Mouse (Mus musculus) myocyte (in vitro differentiated cells): ENCODE measurements around the gene Clhc1.

ENCODE experiments used
- CEBPB ChIP-seq: IDR thresholded peaks from 2 replicates; pipeline ENCODE4 v1.6.1; 2011; ENCODE audit warnings: mild to moderate bottlenecking, moderate library complexity; ENCODE audit not compliant: poor library complexity, insufficient read depth, severe bottlenecking
- E2F4 ChIP-seq: IDR thresholded peaks from one replicate; pipeline ENCODE4 v1.6.1; 2011; ENCODE audit warnings: mild to moderate bottlenecking, control low read depth, moderate library complexity; ENCODE audit not compliant: insufficient read depth
- MAX ChIP-seq: IDR thresholded peaks from one replicate; pipeline ENCODE4 v1.6.1; 2011; ENCODE audit warnings: low read depth, mild to moderate bottlenecking, control low read depth
- MYOD1 ChIP-seq, 3 experiments: IDR thresholded peaks; one replicate each; pipeline ENCODE4 v1.6.1; 2011; ENCODE audit warnings: control low read depth in 2 of 3, low read depth in 2 of 3, mild to moderate bottlenecking in 2 of 3, moderate library complexity in 1 of 3; ENCODE audit not compliant: insufficient read length in 2 of 3, control insufficient read depth in 1 of 3
- POLR2A ChIP-seq: IDR thresholded peaks from one replicate; pipeline ENCODE4 v1.6.1; 2011; ENCODE audit warnings: low read depth, mild to moderate bottlenecking, control low read depth, moderate library complexity; ENCODE audit not compliant: insufficient read length
- POLR2AphosphoS2 ChIP-seq: IDR thresholded peaks from one replicate; pipeline ENCODE4 v1.6.1; 2011; ENCODE audit warnings: low read depth, control low read depth; ENCODE audit not compliant: insufficient read length
- TCF12 ChIP-seq: IDR thresholded peaks from one replicate; pipeline ENCODE4 v1.6.1; 2011; ENCODE audit warnings: mild to moderate bottlenecking, control low read depth; ENCODE audit not compliant: poor library complexity, insufficient read depth, severe bottlenecking
- TCF3 ChIP-seq: IDR thresholded peaks from one replicate; pipeline ENCODE4 v1.6.1; 2011; ENCODE audit warnings: low read depth, control low read depth; ENCODE audit not compliant: insufficient read length
- USF1 ChIP-seq: IDR thresholded peaks from one replicate; pipeline ENCODE4 v1.6.1; 2011; ENCODE audit warnings: low read depth, mild to moderate bottlenecking, control low read depth, moderate library complexity

DNA sequence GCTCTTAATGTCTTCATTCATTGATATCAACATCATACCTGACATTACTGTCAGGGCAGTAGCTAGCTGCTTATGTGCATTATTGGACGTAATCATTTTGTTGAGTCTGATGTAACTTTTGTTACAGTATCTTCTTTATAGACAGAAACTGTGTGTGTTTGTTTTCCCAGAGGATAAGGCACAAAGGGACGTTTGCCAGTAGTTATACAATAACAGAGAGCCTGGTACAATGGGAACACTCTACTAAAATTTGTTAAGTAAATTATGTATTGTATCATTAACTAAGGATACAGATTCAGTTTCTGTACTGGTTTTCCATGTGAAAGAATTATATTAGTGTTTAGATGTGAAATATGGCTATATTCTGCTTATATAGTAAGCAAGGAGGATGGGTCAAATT lies 24.9 kb downstream of the Clhc1 start:
- TF ChIP-seq MAX (no peak), MYOD1 (IDR thresholded peaks at IDR 0.05; ENCODE audit: control insufficient read depth in 1 of 3, insufficient read length in 2 of 3, low read depth in 2 of 3) (no peak), E2F4 (no peak), TCF12 (no peak), POLR2A (no peak), USF1 (no peak), CEBPB (no peak), POLR2AphosphoS2 (no peak), TCF3 (no peak)
